Mouse (Mus musculus) MEL (cell line): ENCODE data around the gene Tcte2. TPM values are rescaled to one million over a fixed set of nuclear protein-coding genes. Genes with fewer than 3 reads are reported as not detected.

Source experiments
- DNase-seq: peaks from one replicate; pipeline ENCODE4 v3.0.0; 2011; ENCODE audit warnings: low read depth, low spot score
- H3K27ac ChIP-seq: 2 replicates; pipeline ENCODE4 v1.5.1; 2012; ENCODE audit warnings: low read depth, mild to moderate bottlenecking, control low read depth, low read length, moderate library complexity; ENCODE audit not compliant: control insufficient read depth
- H3K27me3 ChIP-seq, 2 experiments: fragments of 150-350 bp in 1 of 2; sonication (generic) in 1 of 2; 2 replicates each; pipeline ENCODE4 v1.6.1; 2012; ENCODE audit warnings: low read length in 2 of 2, mild to moderate bottlenecking in 2 of 2, improper control_type of control experiment in 1 of 2, moderate library complexity in 1 of 2; ENCODE audit not compliant: insufficient read depth in 2 of 2, control insufficient read depth in 1 of 2
- H3K36me3 ChIP-seq, 2 experiments: 2 replicates each; pipeline ENCODE4 v1.6.1; 2012 to 2014; ENCODE audit warnings: low read length in 2 of 2, improper control_type of control experiment in 1 of 2, inconsistent platforms in 1 of 2, mild to moderate bottlenecking in 1 of 2; ENCODE audit not compliant: insufficient read depth in 2 of 2, control insufficient read depth in 1 of 2
- H3K4me1 ChIP-seq, 2 experiments: fragments of 150-350 bp in 1 of 2; sonication (generic) in 1 of 2; 2 replicates each; pipeline ENCODE4 v1.6.1; 2012; ENCODE audit warnings: low read length in 2 of 2, improper control_type of control experiment in 1 of 2, mild to moderate bottlenecking in 1 of 2; ENCODE audit not compliant: insufficient read depth in 2 of 2, control insufficient read depth in 1 of 2
- H3K4me3 ChIP-seq, 2 experiments: fragments of 150-350 bp in 1 of 2; sonication (generic) in 1 of 2; 2 replicates each; pipeline ENCODE4 v1.5.1; 2012; ENCODE audit warnings: low read depth in 2 of 2, low read length in 2 of 2, mild to moderate bottlenecking in 2 of 2, moderate library complexity in 2 of 2, control low read depth in 1 of 2, improper control_type of control experiment in 1 of 2; ENCODE audit not compliant: control insufficient read depth in 1 of 2, insufficient read depth in 1 of 2
- H3K79me2 ChIP-seq: 2 replicates; pipeline ENCODE4 v1.6.1; 2012; ENCODE audit warnings: mild to moderate bottlenecking, low read length, moderate library complexity; ENCODE audit not compliant: control insufficient read depth, poor library complexity, insufficient read depth
- H3K9ac ChIP-seq: 2 replicates; pipeline ENCODE4 v1.6.1; 2012; ENCODE audit warnings: low read depth, mild to moderate bottlenecking, control low read depth, low read length, moderate library complexity; ENCODE audit not compliant: control insufficient read depth, poor library complexity, severe bottlenecking
- H3K9me3 ChIP-seq: fragments of 150-350 bp; sonication (generic); replicated peaks from 2 replicates; pipeline ENCODE4 v1.6.1; 2012; ENCODE audit warnings: mild to moderate bottlenecking, low read length, improper control_type of control experiment, moderate library complexity; ENCODE audit not compliant: insufficient read depth
- BHLHE40 ChIP-seq: IDR thresholded peaks from 2 replicates; pipeline ENCODE4 v1.6.1; 2012; ENCODE audit warnings: low read depth, mild to moderate bottlenecking, inconsistent platforms, low read length, improper control_type of control experiment, borderline replicate concordance
- CHD1 ChIP-seq: IDR thresholded peaks from 2 replicates; pipeline ENCODE4 v1.6.1; 2012; ENCODE audit warnings: low read depth, mild to moderate bottlenecking, inconsistent platforms, low read length, improper control_type of control experiment
- CHD2 ChIP-seq: IDR thresholded peaks from 2 replicates; pipeline ENCODE4 v1.6.1; 2011; ENCODE audit warnings: low read length, improper control_type of control experiment
- ELF1 ChIP-seq: IDR thresholded peaks from 2 replicates; pipeline ENCODE4 v1.6.1; 2014; ENCODE audit warnings: low read depth, mild to moderate bottlenecking, inconsistent platforms, low read length, improper control_type of control experiment, moderate library complexity
- EP300 ChIP-seq, 2 experiments: IDR thresholded peaks; 2 replicates each; pipeline ENCODE4 v1.6.1; 2011; ENCODE audit warnings: improper control_type of control experiment in 2 of 2, low read length in 2 of 2, low read depth in 1 of 2, mild to moderate bottlenecking in 1 of 2
- GATA1 ChIP-seq: IDR thresholded peaks from 2 replicates; pipeline ENCODE4 v1.6.1; 2011; ENCODE audit warnings: low read depth, low read length, improper control_type of control experiment
- HCFC1 ChIP-seq: IDR thresholded peaks from 2 replicates; pipeline ENCODE4 v1.6.1; 2012; ENCODE audit warnings: low read depth, mild to moderate bottlenecking, inconsistent platforms, low read length, improper control_type of control experiment, moderate library complexity
- JUND ChIP-seq: IDR thresholded peaks from 2 replicates; pipeline ENCODE4 v1.6.1; 2011; ENCODE audit warnings: low read depth, mild to moderate bottlenecking, improper control_type of control experiment, low read length
- KAT2A ChIP-seq: conservative IDR thresholded peaks from 2 replicates; pipeline ENCODE4 v1.6.1; 2012; ENCODE audit warnings: low read depth, low read length, improper control_type of control experiment, inconsistent platforms
- MAFK ChIP-seq: IDR thresholded peaks from 2 replicates; pipeline ENCODE4 v1.6.1; 2011; ENCODE audit warnings: low read depth, mild to moderate bottlenecking, low read length, improper control_type of control experiment, borderline replicate concordance
- MAX ChIP-seq: IDR thresholded peaks from 2 replicates; pipeline ENCODE4 v1.6.1; 2011; ENCODE audit warnings: low read length, improper control_type of control experiment
- MAZ ChIP-seq: IDR thresholded peaks from 2 replicates; pipeline ENCODE4 v1.6.1; 2012; ENCODE audit warnings: low read depth, mild to moderate bottlenecking, inconsistent platforms, low read length, improper control_type of control experiment
- MEF2A ChIP-seq: IDR thresholded peaks from 2 replicates; pipeline ENCODE4 v1.6.1; 2014; ENCODE audit warnings: low read depth, mild to moderate bottlenecking, inconsistent platforms, low read length, improper control_type of control experiment; ENCODE audit not compliant: poor library complexity, insufficient replicate concordance, severe bottlenecking; ENCODE audit errors: extremely low read depth
- MXI1 ChIP-seq: IDR thresholded peaks from 2 replicates; pipeline ENCODE4 v1.6.1; 2011; ENCODE audit warnings: mild to moderate bottlenecking, low read depth, low read length, improper control_type of control experiment
- NELFE ChIP-seq: IDR thresholded peaks from 2 replicates; pipeline ENCODE4 v1.6.1; 2011; ENCODE audit warnings: low read depth, low read length, improper control_type of control experiment
- POLR2A ChIP-seq, 2 experiments: IDR thresholded peaks; 2 replicates each; pipeline ENCODE4 v1.6.1; 2011 to 2012; ENCODE audit warnings: low read length in 2 of 2, mild to moderate bottlenecking in 2 of 2, control low read depth in 1 of 2, improper control_type of control experiment in 1 of 2, low read depth in 1 of 2, moderate library complexity in 1 of 2; ENCODE audit not compliant: control insufficient read depth in 1 of 2, insufficient read depth in 1 of 2, poor library complexity in 1 of 2
- POLR2AphosphoS2 ChIP-seq: IDR thresholded peaks from 2 replicates; pipeline ENCODE4 v1.6.1; 2011; ENCODE audit warnings: low read length, improper control_type of control experiment
- POLR2AphosphoS5 ChIP-seq: IDR thresholded peaks from 2 replicates; pipeline ENCODE4 v1.6.1; 2012; ENCODE audit warnings: low read depth, borderline replicate concordance, mild to moderate bottlenecking, inconsistent platforms, low read length, moderate library complexity, mixed read lengths
- SIN3A ChIP-seq: IDR thresholded peaks from 2 replicates; pipeline ENCODE4 v1.6.1; 2012; ENCODE audit warnings: low read length, improper control_type of control experiment, inconsistent platforms
- SMC3 ChIP-seq: IDR thresholded peaks from 2 replicates; pipeline ENCODE4 v1.6.1; 2011; ENCODE audit warnings: low read depth, low read length, improper control_type of control experiment
- TAL1 ChIP-seq: IDR thresholded peaks from 2 replicates; pipeline ENCODE4 v1.6.1; 2012; ENCODE audit warnings: mild to moderate bottlenecking, inconsistent platforms, low read length, moderate library complexity, mixed read lengths
- TCF12 ChIP-seq: IDR thresholded peaks from 2 replicates; pipeline ENCODE4 v1.6.1; 2014; ENCODE audit warnings: low read depth, mild to moderate bottlenecking, inconsistent platforms, low read length, improper control_type of control experiment, moderate library complexity
- UBTF ChIP-seq: IDR thresholded peaks from 2 replicates; pipeline ENCODE4 v1.6.1; 2012; ENCODE audit warnings: low read depth, mild to moderate bottlenecking, inconsistent platforms, low read length, improper control_type of control experiment, moderate library complexity, borderline replicate concordance; ENCODE audit not compliant: insufficient read depth
- USF1 ChIP-seq: IDR thresholded peaks from 2 replicates; pipeline ENCODE4 v1.6.1; 2014; ENCODE audit warnings: low read depth, mild to moderate bottlenecking, inconsistent platforms, low read length, improper control_type of control experiment, moderate library complexity
- ZC3H11A ChIP-seq: IDR thresholded peaks from 2 replicates; pipeline ENCODE4 v1.6.1; 2012; ENCODE audit warnings: low read depth, mild to moderate bottlenecking, inconsistent platforms, low read length, improper control_type of control experiment
- ZMIZ1 ChIP-seq: IDR thresholded peaks from 2 replicates; pipeline ENCODE4 v1.6.1; 2012; ENCODE audit warnings: low read depth, mild to moderate bottlenecking, inconsistent platforms, low read length, improper control_type of control experiment, moderate library complexity
- ZNF384 ChIP-seq: IDR thresholded peaks from 2 replicates; pipeline ENCODE4 v1.6.1; 2012; ENCODE audit warnings: low read depth, mild to moderate bottlenecking, inconsistent platforms, low read length, improper control_type of control experiment
- polyA plus RNA-seq, 2 experiments: library from polyadenylated mRNA; stranded (reverse) in 1 of 2; unstranded in 1 of 2; fragments of >175 nt in 1 of 2; fragments of >200 nt in 1 of 2; gene quantifications; 2 replicates each; pipeline versions ENCODE4 v1.2.1 to v1.2.4; 2012; ENCODE audit warnings: low replicate concordance in 2 of 2, low read depth in 1 of 2; ENCODE audit not compliant: insufficient read length in 2 of 2, insufficient read depth in 1 of 2, missing spikeins in 1 of 2
- total RNA-seq: library from RNA; depleted of rRNA; stranded (reverse); fragments of 300-350 nt; gene quantifications from 2 replicates; pipeline ENCODE4 v1.2.3, GENCODE M21; 2012

The Tcte2 gene
- total and polyA plus RNA-seq, 3 experiments: not detected

GRCm38 (mm10) chr17:13735803-13736282, 25.8 kb downstream of the Tcte2 start:
- Histone ChIP-seq H3K27me3 (no peaks in the 10 kb centered on the region), H3K27ac (no peak overlapping the region), H3K79me2 (no peaks in the 10 kb centered on the region), H3K36me3 (no peaks in the 10 kb centered on the region), H3K9me3 (no peaks in the 10 kb centered on the region), H3K4me3 (no peak overlapping the region), H3K4me1 (no peaks in the 10 kb centered on the region), H3K9ac (no peak overlapping the region)
- no peak for TF ChIP-seq MAZ
- TF ChIP-seq MAX: no peak
- no peak for TF ChIP-seq JUND
- TF ChIP-seq CHD1: no peak
- TF ChIP-seq NELFE: no peak
- TF ChIP-seq POLR2AphosphoS2: no peak
- TF ChIP-seq MXI1: no peak
- no peak for TF ChIP-seq SMC3
- TF ChIP-seq KAT2A: no peak
- no peak for TF ChIP-seq USF1
- TF ChIP-seq ELF1: no peak
- no peak for TF ChIP-seq POLR2A (IDR thresholded peaks at IDR 0.05; ENCODE audit: control insufficient read depth in 1 of 2, insufficient read depth in 1 of 2, low read depth in 1 of 2, low read length in 2 of 2, poor library complexity in 1 of 2)
- no peak for TF ChIP-seq TCF12
- no peak for TF ChIP-seq MEF2A
- no peak for TF ChIP-seq SIN3A
- no peak for TF ChIP-seq GATA1
- TF ChIP-seq UBTF: no peak
- TF ChIP-seq MAFK: no peak
- no peak for TF ChIP-seq ZNF384
- TF ChIP-seq HCFC1: no peak
- no peak for DNase-seq

DNA sequence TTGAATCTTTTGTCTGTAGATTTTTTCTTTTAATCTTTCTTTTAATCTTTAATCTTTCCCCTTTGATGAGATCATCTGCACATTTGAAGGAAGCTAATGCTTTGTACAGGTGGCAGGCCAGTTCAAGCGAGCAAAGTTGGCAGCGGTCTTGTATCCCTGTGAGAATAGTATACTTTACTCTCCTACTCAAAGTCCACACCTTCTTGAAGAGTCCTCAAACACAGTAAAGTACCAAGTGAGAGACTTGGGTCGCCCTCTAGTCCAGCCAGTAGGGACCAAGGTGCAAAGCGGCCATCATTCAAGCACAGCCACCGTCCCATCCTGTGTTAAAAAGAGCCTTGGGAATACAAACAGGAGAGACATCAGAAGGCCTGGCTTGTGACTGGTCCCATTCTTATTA, 26.6 kb downstream of the Tcte2 start:
- Histone ChIP-seq H3K9ac (no peak overlapping the region), H3K79me2 (no peaks in the 10 kb centered on the region), H3K27me3 (no peaks in the 10 kb centered on the region), H3K4me1 (no peaks in the 10 kb centered on the region), H3K9me3 (no peaks in the 10 kb centered on the region), H3K36me3 (no peaks in the 10 kb centered on the region), H3K27ac (no peak overlapping the region)
- no peak for DNase-seq
- TF ChIP-seq EP300 (IDR thresholded peaks at IDR 0.05; ENCODE audit: low read depth in 1 of 2, low read length in 2 of 2): no peak
- TF ChIP-seq POLR2AphosphoS5: no peak
- TF ChIP-seq NELFE: no peak
- no peak for TF ChIP-seq ZC3H11A
- no peak for TF ChIP-seq SIN3A
- no peak for TF ChIP-seq GATA1
- TF ChIP-seq CHD1: no peak
- no peak for TF ChIP-seq USF1
- TF ChIP-seq BHLHE40: no peak
- no peak for TF ChIP-seq CHD2
- no peak for TF ChIP-seq POLR2AphosphoS2
- TF ChIP-seq SMC3: no peak
- no peak for TF ChIP-seq ZMIZ1
- TF ChIP-seq ZNF384: no peak
- no peak for TF ChIP-seq TAL1
- TF ChIP-seq, all 39 proteins: peak for 0
- H3K4me3 ChIP-seq: no peak overlapping the region
